Mouse (Mus musculus): ENCODE data around the gene Tac1.
"Not testable (repeated sequence)": the region's sequence is repeated elsewhere in the genome, so short reads cannot be mapped to it uniquely, and the experiment has no call there.

Gene Tac1

GRCm38 (mm10) chr6:7554829-7555391, at the start of gene Tac1:
Gene Tac1, plus strand, starts transcription at chr6:7554879.
- in situ Hi-C loops (cut with MboI; ENCODE audit: low sequenced_read_pairs): no loop called here

- in situ Hi-C loops (cut with MboI; ENCODE audit: low sequenced_read_pairs): not testable (repeated sequence)
Observed at GRCm38 (mm10) chr6:7543511-7543910, 11.2 kb upstream of the Tac1 start.

GRCm38 (mm10) chr6:7555688-7556476, 1.2 kb downstream of the Tac1 start:
- in situ Hi-C loops (cut with MboI; ENCODE audit: low sequenced_read_pairs): no loop called here

- in situ Hi-C loops (cut with MboI; ENCODE audit: low sequenced_read_pairs): no loop called here
Observed at GRCm38 (mm10) chr6:7558164-7558563, 3.5 kb downstream of the Tac1 start.

GRCm38 (mm10) chr6:7562524-7562923, 7.8 kb downstream of the Tac1 start:
- in situ Hi-C loops (cut with MboI; ENCODE audit: low sequenced_read_pairs): no loop called here

- in situ Hi-C loops (cut with MboI; ENCODE audit: low sequenced_read_pairs): no loop called here
Observed at GRCm38 (mm10) chr6:7564537-7564936, 9.9 kb downstream of the Tac1 start.

GRCm38 (mm10) chr6:7571144-7571543, 16.5 kb downstream of the Tac1 start:
- in situ Hi-C loops (cut with MboI; ENCODE audit: low sequenced_read_pairs): no loop called here

- in situ Hi-C loops (cut with MboI; ENCODE audit: low sequenced_read_pairs): no loop called here
Observed at GRCm38 (mm10) chr6:7578031-7578430, 23.4 kb downstream of the Tac1 start.

GRCm38 (mm10) chr6:7594445-7594844, 39.8 kb downstream of the Tac1 start:
- in situ Hi-C loops (cut with MboI; ENCODE audit: low sequenced_read_pairs): no loop called here

GRCm38 (mm10) chr6:7598416-7598815, 43.7 kb downstream of the Tac1 start:
- in situ Hi-C loops (cut with MboI; ENCODE audit: low sequenced_read_pairs): no loop called here

GRCm38 (mm10) chr6:7600228-7600627, 45.5 kb downstream of the Tac1 start:
- in situ Hi-C loops (cut with MboI; ENCODE audit: low sequenced_read_pairs): no loop called here

- in situ Hi-C loops (cut with MboI; ENCODE audit: low sequenced_read_pairs): no loop called here
Observed at GRCm38 (mm10) chr6:7601353-7602094, 46.8 kb downstream of the Tac1 start.

GRCm38 (mm10) chr6:7613676-7614075, 59.0 kb downstream of the Tac1 start:
- in situ Hi-C loops (cut with MboI; ENCODE audit: low sequenced_read_pairs): not testable (repeated sequence)
